Mouse (Mus musculus) myocyte (in vitro differentiated cells): ENCODE measurements at regions not wholly inside any gene's neighbourhood (a gene's known extent, or its start where the extent isn't known, plus 50 kb on each side); places are given as distances from the start of the nearest gene placed in this dataset.

ENCODE experiments used
- H3K27me3 ChIP-seq: one replicate; pipeline ENCODE4 v1.6.1; 2011; ENCODE audit not compliant: control insufficient read depth, insufficient read depth, insufficient read length
- H3K36me3 ChIP-seq: one replicate; pipeline ENCODE4 v1.6.1; 2011; ENCODE audit not compliant: control insufficient read depth, insufficient read depth
- H3K4me2 ChIP-seq: one replicate; pipeline ENCODE4 v1.6.1; 2011; ENCODE audit warnings: low read depth, control low read depth
- H3K4me3 ChIP-seq: one replicate; pipeline ENCODE4 v1.5.1; 2011; ENCODE audit warnings: mild to moderate bottlenecking, control low read depth, moderate library complexity
- H3K79me2 ChIP-seq: one replicate; pipeline ENCODE4 v1.6.1; 2011; ENCODE audit not compliant: control insufficient read depth, insufficient read depth
- H3ac ChIP-seq: one replicate; pipeline ENCODE4 v1.6.1; 2011; ENCODE audit not compliant: control insufficient read depth, insufficient read length
- CEBPB ChIP-seq: IDR thresholded peaks from 2 replicates; pipeline ENCODE4 v1.6.1; 2011; ENCODE audit warnings: mild to moderate bottlenecking, moderate library complexity; ENCODE audit not compliant: poor library complexity, insufficient read depth, severe bottlenecking
- E2F4 ChIP-seq: IDR thresholded peaks from one replicate; pipeline ENCODE4 v1.6.1; 2011; ENCODE audit warnings: mild to moderate bottlenecking, control low read depth, moderate library complexity; ENCODE audit not compliant: insufficient read depth
- MAX ChIP-seq: IDR thresholded peaks from one replicate; pipeline ENCODE4 v1.6.1; 2011; ENCODE audit warnings: low read depth, mild to moderate bottlenecking, control low read depth
- MYOD1 ChIP-seq, 3 experiments: IDR thresholded peaks; one replicate each; pipeline ENCODE4 v1.6.1; 2011; ENCODE audit warnings: control low read depth in 2 of 3, low read depth in 2 of 3, mild to moderate bottlenecking in 2 of 3, moderate library complexity in 1 of 3; ENCODE audit not compliant: insufficient read length in 2 of 3, control insufficient read depth in 1 of 3
- MYOG ChIP-seq, 3 experiments: IDR thresholded peaks; one replicate each; pipeline ENCODE4 v1.6.1; 2011; ENCODE audit warnings: control low read depth in 2 of 3, low read depth in 2 of 3, mild to moderate bottlenecking in 2 of 3; ENCODE audit not compliant: insufficient read length in 2 of 3, control insufficient read depth in 1 of 3, insufficient read depth in 1 of 3
- POLR2A ChIP-seq: IDR thresholded peaks from one replicate; pipeline ENCODE4 v1.6.1; 2011; ENCODE audit warnings: low read depth, mild to moderate bottlenecking, control low read depth, moderate library complexity; ENCODE audit not compliant: insufficient read length
- POLR2AphosphoS2 ChIP-seq: IDR thresholded peaks from one replicate; pipeline ENCODE4 v1.6.1; 2011; ENCODE audit warnings: low read depth, control low read depth; ENCODE audit not compliant: insufficient read length
- REST ChIP-seq: IDR thresholded peaks from one replicate; pipeline ENCODE4 v1.6.1; 2011; ENCODE audit warnings: mild to moderate bottlenecking, control low read depth, moderate library complexity; ENCODE audit not compliant: insufficient read depth, insufficient read length
- SRF ChIP-seq: IDR thresholded peaks from one replicate; pipeline ENCODE4 v1.6.1; 2011; ENCODE audit warnings: low read depth; ENCODE audit not compliant: control insufficient read depth, insufficient read length
- TCF12 ChIP-seq: IDR thresholded peaks from one replicate; pipeline ENCODE4 v1.6.1; 2011; ENCODE audit warnings: mild to moderate bottlenecking, control low read depth; ENCODE audit not compliant: poor library complexity, insufficient read depth, severe bottlenecking
- TCF3 ChIP-seq: IDR thresholded peaks from one replicate; pipeline ENCODE4 v1.6.1; 2011; ENCODE audit warnings: low read depth, control low read depth; ENCODE audit not compliant: insufficient read length
- USF1 ChIP-seq: IDR thresholded peaks from one replicate; pipeline ENCODE4 v1.6.1; 2011; ENCODE audit warnings: low read depth, mild to moderate bottlenecking, control low read depth, moderate library complexity

DNA sequence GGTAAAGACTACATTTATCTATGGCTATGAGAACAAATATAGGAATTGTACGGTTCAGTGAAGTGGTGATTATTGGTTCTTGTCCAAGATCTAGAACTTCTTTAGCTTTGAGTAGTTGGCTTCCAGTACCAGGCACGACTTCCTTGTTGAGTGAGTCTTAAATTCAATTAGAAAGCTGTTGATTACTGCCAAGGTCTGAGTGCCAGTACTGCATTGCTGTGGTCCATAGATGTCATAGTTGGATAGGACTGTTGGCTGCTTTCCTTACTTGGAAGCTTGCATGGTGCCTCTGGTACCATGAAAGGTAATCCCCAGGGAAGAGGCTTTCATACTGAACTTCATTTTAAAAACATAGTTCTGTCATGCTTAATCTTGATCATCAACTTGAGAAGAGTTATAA, 559.9 kb upstream of the Fam160b2 start:
- Histone ChIP-seq H3K27me3 (no peaks in the 10 kb centered on the region), H3K36me3 (no peaks in the 10 kb centered on the region), H3K4me2 (no peak overlapping the region), H3ac (no peak overlapping the region), H3K79me2 (no peaks in the 10 kb centered on the region), H3K4me3 (no peak overlapping the region)
- TF ChIP-seq USF1, result no peak
- no peak for TF ChIP-seq MYOG (IDR thresholded peaks at IDR 0.05; ENCODE audit: control insufficient read depth in 1 of 3, insufficient read depth in 1 of 3, insufficient read length in 2 of 3, low read depth in 2 of 3)
- no peak for TF ChIP-seq REST
- no peak for TF ChIP-seq MAX
- TF ChIP-seq TCF3, result no peak
- no peak for TF ChIP-seq CEBPB
- TF ChIP-seq POLR2AphosphoS2, result no peak
- TF ChIP-seq MYOD1 (IDR thresholded peaks at IDR 0.05; ENCODE audit: control insufficient read depth in 1 of 3, insufficient read length in 2 of 3, low read depth in 2 of 3), result no peak
- TF ChIP-seq E2F4, result no peak
- TF ChIP-seq SRF, result no peak
- no peak for TF ChIP-seq TCF12
- TF ChIP-seq POLR2A, result no peak

DNA sequence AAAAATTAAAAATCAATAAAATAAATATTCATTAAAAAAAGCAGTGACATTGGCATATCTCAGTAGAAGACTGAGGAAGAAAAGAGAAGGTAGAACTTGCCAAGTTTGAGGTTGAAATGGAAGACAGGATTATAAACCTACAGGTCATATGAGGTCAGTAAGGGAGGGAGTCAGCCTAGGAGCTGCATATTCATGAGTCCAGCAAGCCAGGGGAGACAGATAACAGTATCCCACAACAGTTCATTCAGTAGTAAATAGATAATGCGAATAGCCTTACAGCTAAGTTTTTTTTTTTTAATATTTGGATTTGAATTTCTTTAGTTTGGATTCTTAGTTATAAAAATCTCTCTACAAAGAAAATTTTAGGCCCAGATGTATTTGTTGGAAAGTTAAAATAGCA, 542.8 kb upstream of the Fam160b2 start:
- H3K27me3 ChIP-seq, result no peaks in the 10 kb centered on the region
- H3K79me2 ChIP-seq, result no peaks in the 10 kb centered on the region
- no peaks in the 10 kb centered on the region for H3K36me3 ChIP-seq
- H3ac ChIP-seq, result no peak overlapping the region
- TF ChIP-seq MYOD1 (IDR thresholded peaks at IDR 0.05; ENCODE audit: control insufficient read depth in 1 of 3, insufficient read length in 2 of 3, low read depth in 2 of 3) (no peak), MYOG (IDR thresholded peaks at IDR 0.05; ENCODE audit: control insufficient read depth in 1 of 3, insufficient read depth in 1 of 3, insufficient read length in 2 of 3, low read depth in 2 of 3) (no peak), REST (no peak), CEBPB (no peak), TCF3 (no peak), TCF12 (no peak), USF1 (no peak), E2F4 (no peak), MAX (no peak), SRF (no peak), POLR2AphosphoS2 (no peak), POLR2A (no peak)
- H3K4me2 ChIP-seq, result no peak overlapping the region
- no peak overlapping the region for H3K4me3 ChIP-seq

DNA sequence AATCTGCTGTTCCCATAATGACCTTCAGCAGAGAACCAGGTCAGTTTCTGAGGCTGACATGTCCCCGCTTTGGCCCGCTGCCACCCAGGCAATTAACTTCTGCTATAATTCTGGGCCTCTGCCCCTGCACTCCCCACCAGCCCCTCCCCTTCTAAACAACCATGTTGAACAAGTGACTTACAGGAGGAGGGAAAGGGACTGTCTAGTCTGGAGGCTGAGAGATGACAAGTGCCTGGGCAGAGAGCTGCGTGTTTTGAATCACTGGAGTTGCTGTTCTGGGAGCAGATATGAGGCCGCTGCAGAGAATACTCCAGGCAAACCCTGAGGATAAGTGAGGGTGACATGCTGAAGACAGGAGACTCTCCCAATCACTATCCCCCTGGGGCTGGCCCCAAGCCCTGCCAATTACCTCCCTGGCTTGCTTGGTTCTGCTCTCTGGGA, 530.2 kb upstream of the Fam160b2 start:
- Histone ChIP-seq H3ac (no peak overlapping the region), H3K27me3 (no peaks in the 10 kb centered on the region), H3K4me2 (no peak overlapping the region), H3K79me2 (no peaks in the 10 kb centered on the region), H3K36me3 (no peaks in the 10 kb centered on the region), H3K4me3 (no peak overlapping the region)
- TF ChIP-seq REST, result no peak
- TF ChIP-seq SRF, result no peak
- no peak for TF ChIP-seq TCF3
- no peak for TF ChIP-seq USF1
- TF ChIP-seq TCF12, result no peak
- TF ChIP-seq MYOD1 (IDR thresholded peaks at IDR 0.05; ENCODE audit: control insufficient read depth in 1 of 3, insufficient read length in 2 of 3, low read depth in 2 of 3), result no peak
- no peak for TF ChIP-seq E2F4
- no peak for TF ChIP-seq POLR2AphosphoS2
- no peak for TF ChIP-seq MAX
- TF ChIP-seq MYOG (IDR thresholded peaks at IDR 0.05; ENCODE audit: control insufficient read depth in 1 of 3, insufficient read depth in 1 of 3, insufficient read length in 2 of 3, low read depth in 2 of 3), result no peak
- TF ChIP-seq POLR2A, result no peak
- no peak for TF ChIP-seq CEBPB

DNA sequence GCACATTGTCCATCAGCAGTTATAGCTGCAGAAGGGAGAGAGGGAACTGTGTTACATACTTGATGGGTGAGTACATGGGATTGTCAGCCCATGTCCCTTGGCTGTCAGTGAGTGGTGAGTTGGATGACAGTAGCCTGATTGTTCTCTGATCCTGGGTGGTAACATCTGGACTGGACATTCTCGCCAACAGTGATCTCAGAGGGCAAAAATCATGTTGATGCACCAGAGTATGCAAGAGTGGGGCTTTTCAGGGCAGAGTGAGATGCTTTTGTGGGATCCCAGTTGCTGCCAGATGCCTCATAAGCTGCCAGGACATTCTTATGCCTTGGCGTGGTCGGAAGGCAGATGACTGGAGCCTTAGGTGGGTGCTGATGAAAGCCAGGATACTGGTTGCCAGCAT, 528.9 kb upstream of the Fam160b2 start:
- no peak for TF ChIP-seq MYOD1 (IDR thresholded peaks at IDR 0.05; ENCODE audit: control insufficient read depth in 1 of 3, insufficient read length in 2 of 3, low read depth in 2 of 3)
- no peak for TF ChIP-seq E2F4
- no peak for TF ChIP-seq MAX
- TF ChIP-seq TCF12, result peak; percentile 41
- TF ChIP-seq SRF, result no peak
- TF ChIP-seq REST, result no peak
- TF ChIP-seq POLR2A, result no peak
- no peak for TF ChIP-seq POLR2AphosphoS2
- TF ChIP-seq TCF3, result no peak
- 0 out of 2 replicates have a peak, but pooled peaks have one; percentile 41 for TF ChIP-seq CEBPB
- TF ChIP-seq USF1, result no peak
- TF ChIP-seq MYOG (IDR thresholded peaks at IDR 0.05; ENCODE audit: control insufficient read depth in 1 of 3, insufficient read depth in 1 of 3, insufficient read length in 2 of 3, low read depth in 2 of 3), result no peak
- Histone ChIP-seq H3K79me2 (no peaks in the 10 kb centered on the region), H3K27me3 (no peaks in the 10 kb centered on the region), H3K4me2 (no peak overlapping the region), H3ac (no peak overlapping the region), H3K36me3 (no peaks in the 10 kb centered on the region), H3K4me3 (no peak overlapping the region)

DNA sequence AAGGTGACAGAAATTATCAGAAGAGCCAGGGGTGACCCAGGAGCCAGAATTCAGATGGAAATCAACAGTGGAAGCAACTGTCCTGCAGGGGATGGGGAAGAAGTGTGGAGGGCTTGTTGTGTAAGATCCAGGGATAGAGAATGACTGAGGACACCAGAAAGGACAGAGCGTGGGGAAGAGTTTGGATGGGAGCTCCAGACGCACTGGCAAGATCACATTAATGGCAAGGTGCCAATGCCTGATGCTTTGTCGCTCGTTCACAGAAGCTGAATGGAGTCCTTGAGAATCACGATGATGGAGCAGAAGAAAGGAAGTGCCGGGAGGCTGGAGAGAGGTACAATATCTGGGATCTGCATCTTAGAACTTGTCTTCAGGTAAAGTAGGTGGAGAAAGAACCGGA, 519.0 kb upstream of the Fam160b2 start:
- Histone ChIP-seq H3K4me3 (no peak overlapping the region), H3K4me2 (no peak overlapping the region), H3K36me3 (no peaks in the 10 kb centered on the region), H3K79me2 (no peaks in the 10 kb centered on the region), H3ac (no peak overlapping the region), H3K27me3 (no peaks in the 10 kb centered on the region)
- TF ChIP-seq E2F4 (no peak), POLR2AphosphoS2 (no peak)
